Mouse (Mus musculus) right cerebral cortex, postnatal 36 days (tissue): Measurements from ENCODE around the gene Slc25a3.

Source experiments
- DNase-seq, 2 experiments: peaks; one replicate each; pipeline ENCODE4 v3.0.0; 2022; ENCODE audit warnings: low spot score in 2 of 2, mixed read lengths in 1 of 2

Gene Slc25a3

DNA sequence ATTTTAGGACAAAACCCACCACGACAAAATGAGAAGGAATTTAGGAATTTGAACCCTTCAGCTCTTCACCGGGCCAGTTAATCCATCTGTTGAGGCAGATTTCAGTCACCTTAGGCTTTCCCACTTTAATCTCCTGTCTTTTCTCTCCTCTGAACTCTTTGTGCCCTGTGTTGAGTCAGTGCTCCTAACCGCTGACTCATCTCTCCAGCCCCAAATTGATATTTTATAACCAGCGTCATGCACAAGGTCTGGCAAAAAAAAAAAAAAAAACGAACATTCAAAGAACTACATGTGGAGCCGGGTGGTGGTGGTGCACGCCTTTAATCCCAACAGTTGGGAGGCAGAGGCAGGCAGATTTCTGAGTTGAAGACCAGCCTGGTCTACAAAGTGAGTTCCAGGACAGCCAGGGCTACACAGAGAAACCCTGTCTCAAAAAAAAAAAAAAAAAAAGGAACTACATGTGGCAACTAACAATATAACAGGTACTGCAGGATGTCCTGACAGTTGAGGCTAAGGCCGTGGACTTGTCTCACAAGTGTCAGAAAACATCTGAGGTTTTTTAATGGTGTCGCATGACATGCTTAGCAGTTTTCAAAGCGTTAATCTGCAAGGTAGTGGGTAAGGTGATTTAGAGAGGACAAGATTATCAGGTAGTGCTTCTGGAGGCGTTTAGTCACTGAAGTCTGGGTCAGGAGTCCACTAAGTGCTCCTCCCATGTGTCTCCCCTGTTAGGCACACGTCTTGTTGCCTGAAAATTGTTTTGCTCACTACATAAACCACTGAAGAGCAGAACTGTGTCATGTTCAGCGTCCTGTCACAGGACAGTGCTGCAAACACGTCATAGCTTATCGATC lies 29.4 kb downstream of the Slc25a3 start:
- DNase-seq = no peak

DNA sequence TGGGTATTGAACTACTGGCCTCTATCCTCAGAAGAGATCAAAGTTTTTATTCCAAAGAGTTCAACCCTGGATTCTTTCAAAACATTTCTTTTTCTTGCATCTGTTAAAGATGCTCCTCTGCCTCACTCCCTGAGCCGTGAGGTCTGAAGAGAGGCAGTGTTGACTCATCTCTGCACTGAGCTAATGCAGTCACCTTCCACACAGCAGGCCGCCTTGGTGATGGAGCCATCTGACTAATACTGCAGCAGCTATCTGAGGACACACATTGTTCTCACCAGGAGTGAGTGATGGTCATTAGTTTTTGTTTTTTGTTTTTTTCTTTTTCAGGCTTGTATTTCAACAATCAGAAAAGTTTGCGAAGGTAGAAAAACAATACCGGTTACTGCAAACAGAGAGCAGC lies 31.0 kb downstream of the Slc25a3 start:
- no peak for DNase-seq

DNA sequence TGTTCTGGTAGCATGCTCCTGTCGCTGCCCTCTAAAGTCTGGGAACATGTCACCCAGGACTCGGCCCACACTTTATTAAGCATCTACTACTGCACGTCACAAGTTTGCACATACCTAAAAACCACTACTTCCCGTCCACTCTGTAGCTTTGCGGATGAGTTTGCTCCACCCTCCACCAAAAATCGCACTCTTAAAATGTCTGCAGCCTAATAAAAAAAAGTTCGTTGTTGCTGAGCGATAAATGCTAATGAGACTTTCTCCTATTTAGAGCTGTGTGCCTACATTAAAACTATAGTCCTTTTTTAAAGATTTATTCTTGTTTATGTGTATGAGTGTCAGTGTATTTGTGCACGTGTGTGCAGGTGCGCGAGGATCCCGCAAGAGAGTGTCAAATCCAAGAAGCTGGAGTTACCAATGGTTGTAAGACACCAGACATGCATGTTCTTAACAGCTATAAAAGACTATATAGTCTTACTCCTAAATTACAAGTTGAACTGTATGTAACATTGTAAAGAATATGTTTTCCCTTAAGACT lies 40.4 kb downstream of the Slc25a3 start:
- no peak for DNase-seq

- peak; percentile 99 for DNase-seq
These were observed 41.1 kb downstream of the Slc25a3 start, which contains the start of the genes Apaf1 and Ikbip for GRCm38 (mm10) chr10:91082550-91083392. Gene Apaf1, minus strand, starts transcription at chr10:91082770. Gene Ikbip, plus strand, starts transcription at chr10:91082940.

DNA sequence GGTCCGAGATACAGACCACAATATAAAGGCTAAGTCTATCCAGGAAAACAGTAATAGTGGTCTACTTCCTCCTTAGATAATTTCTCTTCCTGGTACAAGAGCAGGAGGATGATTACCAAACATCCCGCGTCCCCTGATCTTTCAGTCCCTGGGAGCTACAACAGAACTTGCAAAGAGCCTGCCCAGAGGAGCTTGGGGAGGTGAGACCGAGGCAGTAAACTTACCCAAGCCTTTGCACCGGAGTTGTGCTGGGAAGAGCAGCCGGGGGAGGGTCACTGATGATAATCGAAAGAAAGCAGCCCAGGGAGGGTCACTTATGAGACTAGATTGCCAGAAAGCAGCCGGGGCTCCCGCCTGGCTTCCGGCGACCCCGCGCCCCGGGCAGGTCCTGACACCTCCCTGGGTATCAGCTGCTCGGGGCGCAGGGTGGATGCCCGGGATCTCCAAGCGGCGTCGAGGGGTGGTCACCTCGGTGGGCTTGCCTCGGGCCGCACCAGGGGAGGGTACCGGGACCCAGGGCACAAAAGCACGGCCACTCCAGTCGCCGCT lies 41.8 kb downstream of the Slc25a3 start:
- DNase-seq = no peak

GRCm38 (mm10) chr10:91080540-91080939 lies 43.3 kb downstream of the Slc25a3 start:
- DNase-seq = no peak

DNA sequence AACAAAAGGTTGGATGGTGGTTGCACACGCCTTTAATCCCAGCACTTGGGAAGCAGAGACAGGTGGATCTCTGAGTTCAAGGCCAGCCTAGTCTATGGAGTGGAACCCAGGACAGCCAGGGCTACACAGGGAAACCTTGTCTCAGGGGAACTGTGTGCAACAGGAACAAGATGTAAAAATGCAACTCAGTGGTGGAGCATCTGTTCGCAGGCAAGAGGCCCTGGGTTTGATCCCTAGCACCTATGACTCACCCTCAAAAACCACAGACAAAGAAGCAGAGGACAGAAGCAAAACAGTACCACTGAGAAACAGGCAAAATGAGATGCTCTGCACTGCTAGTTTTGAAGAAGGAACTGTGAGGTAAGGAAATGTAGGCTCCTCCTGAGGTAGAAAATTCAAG lies 47.2 kb downstream of the Slc25a3 start:
- no peak for DNase-seq

DNA sequence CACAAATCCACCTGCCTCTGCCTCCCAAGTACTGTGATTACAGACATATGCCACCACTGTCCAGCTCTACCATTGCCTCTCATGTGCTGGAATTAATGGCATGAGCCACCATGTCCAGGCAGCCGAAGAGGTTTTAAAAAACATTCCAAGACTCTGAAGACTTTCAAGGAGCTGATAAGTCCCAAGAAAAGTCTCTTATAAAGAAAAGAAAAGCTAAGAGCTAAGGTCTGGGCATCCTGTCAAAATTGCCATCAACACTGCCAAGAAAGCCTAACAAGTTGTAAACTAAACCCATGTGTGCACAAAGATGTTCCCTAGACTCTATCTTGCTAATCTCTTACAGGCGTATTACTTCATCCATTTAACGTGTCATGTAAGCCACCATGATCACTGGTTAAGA lies 50.5 kb downstream of the Slc25a3 start:
- DNase-seq = no peak

GRCm38 (mm10) chr10:91071768-91072167 lies 52.1 kb downstream of the Slc25a3 start:
- DNase-seq = no peak
